Mouse (Mus musculus): ENCODE measurements around the gene Lactb.

DNA sequence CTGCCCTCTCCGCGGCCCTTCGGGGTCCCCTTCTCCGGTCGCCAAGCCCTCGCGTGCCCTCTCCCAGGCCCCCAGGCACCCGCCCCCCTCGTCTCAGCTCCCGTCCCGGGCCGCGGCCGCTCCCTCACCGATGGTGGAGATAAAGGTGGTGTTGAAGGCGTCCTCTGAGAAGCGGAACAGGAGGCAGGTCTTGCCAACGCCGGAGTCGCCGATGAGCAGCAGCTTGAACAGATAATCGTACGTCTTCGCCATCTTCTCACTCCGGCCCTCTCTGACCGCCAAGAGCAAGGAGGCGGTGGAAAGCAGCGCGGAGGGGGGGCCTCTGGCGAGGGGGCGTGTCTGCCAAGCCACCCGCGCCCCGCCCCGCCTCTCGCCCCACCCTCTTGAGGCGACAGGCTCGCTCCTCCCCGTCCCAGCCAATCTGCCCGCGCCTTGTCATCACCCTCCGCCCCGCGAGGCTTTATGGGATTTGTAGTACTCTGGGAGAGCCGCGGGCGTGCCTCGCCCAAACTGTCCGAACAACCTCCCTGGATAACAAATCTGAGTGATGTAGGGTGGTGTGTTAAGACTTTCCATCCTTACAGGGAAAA is 55.8 kb downstream of the Lactb start, which contains the start of gene Rab8b:
- TF ChIP-seq CTCF (IDR thresholded peaks at IDR 0.05; ENCODE audit: low read depth) (no peak), EP300 (IDR thresholded peaks at IDR 0.05; ENCODE audit: low read depth) (no peak)

Measured in liver, postnatal 0 days (tissue).